Mouse (Mus musculus) liver, postnatal 0 days (tissue): Measurements from ENCODE around the gene Srgn. TPM values are rescaled to one million over a fixed set of nuclear protein-coding genes. Genes with fewer than 3 reads are reported as not detected.
"Not testable (repeated sequence)": the region's sequence is repeated elsewhere in the genome, so short reads cannot be mapped to it uniquely, and the experiment has no call there.

Experiments
- ATAC-seq: fragments of 200-750 bp; cut with Nextera tagmentation; 2 replicates; pipeline ENCODE4 v1.8.0; 2017; ENCODE audit warnings: mild to moderate bottlenecking, moderate library complexity
- DNase-seq: peaks from one replicate; pipeline ENCODE4 v3.0.0-alpha.2; 2016
- H3K27ac ChIP-seq: fragments of 300-500 bp; sonication (generic); 2 replicates; pipeline ENCODE4 v1.5.1; 2014; ENCODE audit warnings: antibody characterized with exemption, moderate library complexity, mild to moderate bottlenecking, low read depth
- H3K27me3 ChIP-seq: fragments of 300-500 bp; sonication (generic); 2 replicates; pipeline ENCODE4 v1.6.1; 2014; ENCODE audit warnings: low read length, control low read depth, mixed read lengths; ENCODE audit not compliant: insufficient read depth
- H3K36me3 ChIP-seq: fragments of 300-500 bp; sonication (generic); replicated peaks from 2 replicates; pipeline ENCODE4 v1.6.1; 2014; ENCODE audit warnings: mild to moderate bottlenecking, control low read depth, low read length, moderate library complexity, mixed read lengths; ENCODE audit not compliant: insufficient read depth
- H3K4me1 ChIP-seq: fragments of 300-500 bp; sonication (generic); 2 replicates; pipeline ENCODE4 v1.6.1; 2014; ENCODE audit warnings: antibody characterized with exemption, mild to moderate bottlenecking, control low read depth; ENCODE audit not compliant: insufficient read depth
- H3K4me2 ChIP-seq: fragments of 300-500 bp; sonication (generic); 2 replicates; pipeline ENCODE4 v1.6.1; 2014; ENCODE audit warnings: low read depth, mild to moderate bottlenecking, low read length, moderate library complexity, mixed read lengths
- H3K4me3 ChIP-seq: fragments of 300-500 bp; sonication (generic); 2 replicates; pipeline ENCODE4 v1.5.1; 2014; ENCODE audit warnings: low read depth, low read length
- H3K9ac ChIP-seq: fragments of 300-500 bp; sonication (generic); replicated peaks from 2 replicates; pipeline ENCODE4 v1.6.1; 2014; ENCODE audit warnings: mild to moderate bottlenecking, moderate library complexity
- H3K9me3 ChIP-seq: fragments of 300-500 bp; sonication (generic); 2 replicates; pipeline ENCODE4 v1.6.1; 2016; ENCODE audit warnings: mild to moderate bottlenecking, control low read depth, low read length, mixed read lengths
- CTCF ChIP-seq: sonication (generic); IDR thresholded peaks from 2 replicates; pipeline ENCODE4 v1.5.1; 2016; ENCODE audit warnings: antibody characterized with exemption, low read depth
- EP300 ChIP-seq: IDR thresholded peaks from 2 replicates; pipeline ENCODE4 v1.6.1; 2016; ENCODE audit warnings: antibody characterized with exemption, low read depth, mild to moderate bottlenecking
- WGBS: fragments of 180-500 bp; shearing (Covaris S2); extraction: QIAGEN DNeasy Blood & Tissue Kit; methylation state at CpG from one replicate; pipeline ENCODE4 v1.1.7; 2014; ENCODE audit not compliant: insufficient replicate concordance; 5-methylcytosine and 5-hydroxymethylcytosine counted together
- polyA plus RNA-seq: library from polyadenylated mRNA; unstranded; fragments of >200 nt; fragmentation: Nextera tagmentation; extraction: Ambion mirVana; gene quantifications from 2 replicates; pipeline ENCODE4 v1.2.1, GENCODE M21; 2015

The Srgn gene
- polyA plus RNA-seq, 1 experiment from 2014 or later: 108 TPM

GRCm38 (mm10) chr10:62461321-62461720, 65.9 kb downstream of the Srgn start:
- ATAC-seq: no peak
- H3K4me1 ChIP-seq: no peaks in the 10 kb centered on the region
- H3K36me3 ChIP-seq: peaks cover 52% of the 10 kb centered on the region
- H3K27me3 ChIP-seq: no peaks in the 10 kb centered on the region
- no peak for TF ChIP-seq CTCF
- TF ChIP-seq EP300: no peak
- H3K4me3 ChIP-seq: no peak overlapping the region
- no peaks in the 10 kb centered on the region for H3K9me3 ChIP-seq
- H3K9ac ChIP-seq: no peak overlapping the region
- no peak for DNase-seq
- H3K27ac ChIP-seq: no peak overlapping the region
- no peak overlapping the region for H3K4me2 ChIP-seq

- not testable (repeated sequence) for H3K27me3 ChIP-seq, H3K4me2 ChIP-seq, ATAC-seq, H3K27ac ChIP-seq, DNase-seq, H3K9ac ChIP-seq, H3K9me3 ChIP-seq, H3K4me3 ChIP-seq
- peaks cover 14% of the 10 kb centered on the region for H3K4me1 ChIP-seq
- 60% methylated on average over 11 of the region's 11 CpGs for WGBS
- H3K36me3 ChIP-seq: peaks cover 25% of the 10 kb centered on the region
Measured at GRCm38 (mm10) chr10:62452001-62452400, 75.2 kb downstream of the Srgn start.

- 31% methylated on average over 18 of the region's 18 CpGs for WGBS
- no peak for DNase-seq
Measured at GRCm38 (mm10) chr10:62450280-62450640, 77.0 kb downstream of the Srgn start.

GRCm38 (mm10) chr10:62449364-62450279, 77.6 kb downstream of the Srgn start, which contains the start of the genes 4930507D05Rik and Supv3l1:
Gene 4930507D05Rik (plus strand): TSS chr10:62449489.
Gene Supv3l1 (minus strand): TSS chr10:62449738.
- TF ChIP-seq EP300 (peak; percentile 78), CTCF (no peak)
- H3K27me3 ChIP-seq: no peaks in the 10 kb centered on the region
- WGBS: under 1% methylated on average over 72 of the region's 73 CpGs

More at GRCm38 (mm10) chr10:62450280-62450640, 77.0 kb downstream of the Srgn start:
- Histone ChIP-seq H3K4me1 (peaks cover 14% of the 10 kb centered on the region), H3K27ac (peak overlapping the region; percentile 85), H3K4me3 (peak overlapping the region; percentile 96), H3K9me3 (no peaks in the 10 kb centered on the region), H3K4me2 (peak overlapping the region; percentile 81), H3K9ac (peak overlapping the region; percentile 98), H3K27me3 (no peaks in the 10 kb centered on the region), H3K36me3 (peaks cover 24% of the 10 kb centered on the region)
- no peak for TF ChIP-seq CTCF
- no peak for TF ChIP-seq EP300
- ATAC-seq: peak; percentile 28

More at GRCm38 (mm10) chr10:62449364-62450279, 77.6 kb downstream of the Srgn start, which contains the start of the genes 4930507D05Rik and Supv3l1:
- H3K4me3 ChIP-seq: peak within 1 kb of the TSS; percentile 96
- no peaks in the 10 kb centered on the region for H3K9me3 ChIP-seq
- peaks cover 14% of the 10 kb centered on the region for H3K4me1 ChIP-seq
- peaks cover 29% of the 10 kb centered on the region for H3K36me3 ChIP-seq
- peak within 1 kb of the TSS; percentile 85 for H3K27ac ChIP-seq
- peak; percentile 92 for DNase-seq
- H3K4me2 ChIP-seq: peak within 1 kb of the TSS; percentile 81
- peak within 1 kb of the TSS; percentile 98 for H3K9ac ChIP-seq
- ATAC-seq: peak; percentile 90

Other genes with a start within 250 kb of the Srgn start
- gene Hk1, start 147.5 kb downstream of the Srgn start, polyA plus RNA-seq: 22.1 and 30.7 TPM in 2 replicates
- gene Hkdc1, start 105.0 kb downstream of the Srgn start, polyA plus RNA-seq: 0.45 and 0.48 TPM in 2 replicates
- 0.12 TPM in 1 of 2 replicates, not detected in the other for gene 4930507D05Rik, start 78.0 kb downstream of the Srgn start, polyA plus RNA-seq
- gene Supv3l1, start 77.7 kb downstream of the Srgn start, polyA plus RNA-seq: 7.3 and 8.6 TPM in 2 replicates
- 32.1 and 33.8 TPM in 2 replicates for gene Vps26a, start 40.6 kb downstream of the Srgn start, polyA plus RNA-seq
- gene Kif1bp, start 51.0 kb upstream of the Srgn start, polyA plus RNA-seq: 6.5 and 7.2 TPM in 2 replicates
- 7.2 and 8.3 TPM in 2 replicates for gene Ddx21, start 74.8 kb upstream of the Srgn start, polyA plus RNA-seq
- 33.7 and 35.3 TPM in 2 replicates for gene Ddx50, start 123.8 kb upstream of the Srgn start, polyA plus RNA-seq
- 0.21 and 0.53 TPM in 2 replicates for gene Stox1, start 198.7 kb upstream of the Srgn start, polyA plus RNA-seq